Mouse (Mus musculus): ENCODE measurements around the gene Sorcs1.

DNA sequence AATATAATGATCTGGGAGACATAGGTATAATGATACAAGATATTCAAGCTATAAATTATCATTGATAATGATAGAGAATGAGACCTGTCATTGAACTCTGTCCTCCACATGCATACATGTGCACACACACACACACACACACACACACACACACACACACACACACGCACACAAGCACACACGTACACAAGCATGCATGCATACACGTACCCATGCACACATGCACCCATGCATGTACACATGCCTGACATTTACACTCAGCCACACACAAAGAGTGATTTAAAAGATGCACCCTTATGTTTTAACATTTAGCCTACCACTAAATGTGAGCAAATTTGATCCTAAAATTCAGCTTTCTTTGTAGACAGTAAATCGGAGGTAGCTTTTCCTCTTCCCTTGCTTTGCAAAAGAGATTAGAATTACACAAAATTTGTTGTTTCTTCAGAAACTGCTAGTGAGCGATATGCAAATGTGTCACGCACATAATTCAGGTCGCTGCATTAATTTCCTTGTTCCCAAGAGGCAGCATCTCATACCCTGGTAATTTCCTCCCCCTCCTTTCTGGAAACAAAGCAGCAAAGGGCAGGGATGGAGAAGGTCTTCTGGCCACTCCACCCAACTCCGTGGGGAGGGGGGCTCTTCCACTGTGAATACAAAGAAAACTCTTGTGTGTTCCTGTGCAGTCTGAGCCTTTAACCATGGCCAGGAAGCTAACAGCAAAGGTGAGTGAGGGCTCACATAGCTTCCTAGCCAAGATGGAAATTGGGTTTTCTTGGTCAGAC is 38.0 kb downstream of the Sorcs1 start:
- TF ChIP-seq EP300 (IDR thresholded peaks at IDR 0.05; ENCODE audit: low read depth), result no peak
- TF ChIP-seq CTCF (IDR thresholded peaks at IDR 0.05; ENCODE audit: low read depth), result no peak

All from liver, postnatal 0 days (tissue).